Mouse (Mus musculus): ENCODE data around the gene Elk4.

The Elk4 gene

GRCm38 (mm10) chr1:132022107-132022506 is 14.7 kb downstream of the Elk4 start:
- no peak for DNase-seq

- DNase-seq: peak; percentile 25 to 51
These were observed 19.7 kb downstream of the Elk4 start for GRCm38 (mm10) chr1:132026925-132027646.

- DNase-seq: no peak
These were observed 20.6 kb downstream of the Elk4 start for GRCm38 (mm10) chr1:132027978-132028377.

DNA sequence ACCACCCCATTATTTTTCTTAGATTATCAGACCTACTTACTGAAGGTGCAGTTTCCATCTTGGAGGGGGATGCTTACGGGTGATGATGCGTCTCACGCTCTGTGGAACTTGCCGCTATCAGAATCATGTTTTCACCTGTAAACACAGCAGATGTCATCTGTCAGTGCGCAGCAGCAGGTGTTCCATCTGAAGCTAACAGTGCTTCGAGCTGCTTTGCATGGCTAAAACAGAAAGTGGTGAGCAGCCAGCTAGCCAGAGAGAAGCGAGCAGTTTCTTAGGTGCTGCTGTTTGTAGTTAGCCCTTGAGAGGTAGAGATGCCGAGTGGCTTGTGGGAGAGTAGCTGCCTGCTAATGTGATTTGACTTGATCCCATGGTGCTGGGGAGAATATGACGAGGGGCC is 21.0 kb downstream of the Elk4 start:
- DNase-seq: no peak

DNA sequence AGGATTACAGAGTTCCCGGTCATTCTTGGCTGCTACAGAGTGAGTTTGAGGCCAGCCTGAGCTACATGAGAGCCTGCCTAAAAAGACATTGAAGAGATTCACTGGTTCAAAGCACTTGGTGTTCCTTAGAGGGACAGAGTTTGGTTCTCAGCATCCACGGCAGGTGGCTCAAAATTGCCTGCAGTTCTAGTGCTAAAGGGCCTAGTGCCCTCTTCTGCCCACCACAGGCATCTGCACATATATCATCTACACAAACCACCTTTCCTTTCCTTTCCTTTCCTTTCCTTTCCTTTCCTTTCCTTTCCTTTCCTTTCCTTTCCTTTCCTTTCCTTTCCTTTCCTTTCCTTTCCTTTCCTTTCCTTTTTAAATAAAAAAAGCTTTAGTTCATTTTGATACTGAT is 23.2 kb downstream of the Elk4 start:
- peak in 1 of 2 experiments; percentile 34 for DNase-seq

DNA sequence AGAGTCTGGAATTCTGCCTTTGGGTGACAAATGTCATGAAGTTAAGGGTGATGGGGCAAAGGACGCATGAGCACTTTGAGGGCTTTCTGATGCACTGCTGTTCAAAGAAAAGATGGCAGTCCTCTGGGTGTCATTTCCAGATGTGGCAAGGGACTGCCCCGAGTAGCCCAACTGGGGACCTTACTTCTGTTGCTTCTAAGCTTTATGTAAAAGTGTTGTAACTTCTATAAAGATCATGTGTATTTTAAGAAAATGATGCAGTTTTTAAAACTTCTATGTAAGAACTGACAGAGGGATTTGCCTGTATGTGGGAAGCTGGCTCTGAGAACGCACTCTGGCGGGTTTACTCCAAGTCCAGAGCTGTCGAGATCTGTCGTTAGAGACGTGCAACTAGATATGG is 24.8 kb downstream of the Elk4 start:
- no peak for DNase-seq

- peak in 1 of 2 experiments; percentile 33 for DNase-seq
These were observed 30.3 kb downstream of the Elk4 start for GRCm38 (mm10) chr1:132037746-132038145.

DNA sequence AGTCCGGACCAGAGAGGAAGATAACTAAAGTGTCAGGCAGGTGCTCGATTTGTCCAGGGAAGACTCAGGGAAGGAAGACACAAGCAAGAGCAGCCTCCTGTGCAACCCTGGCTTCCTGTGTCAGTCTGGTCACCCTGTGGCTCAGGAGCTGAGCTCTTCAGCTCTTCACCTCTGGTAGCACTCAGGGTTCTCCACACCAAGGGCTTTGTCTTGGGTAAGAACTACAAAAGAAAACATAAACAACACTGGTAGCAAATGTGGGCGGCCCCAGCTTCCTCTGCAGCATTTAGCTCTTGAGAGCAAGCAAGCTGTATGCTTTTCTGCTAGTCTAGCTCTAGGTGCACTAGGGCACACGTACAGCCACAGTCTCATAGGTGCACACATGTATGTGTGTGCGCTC is 31.3 kb downstream of the Elk4 start:
- DNase-seq: no peak

DNA sequence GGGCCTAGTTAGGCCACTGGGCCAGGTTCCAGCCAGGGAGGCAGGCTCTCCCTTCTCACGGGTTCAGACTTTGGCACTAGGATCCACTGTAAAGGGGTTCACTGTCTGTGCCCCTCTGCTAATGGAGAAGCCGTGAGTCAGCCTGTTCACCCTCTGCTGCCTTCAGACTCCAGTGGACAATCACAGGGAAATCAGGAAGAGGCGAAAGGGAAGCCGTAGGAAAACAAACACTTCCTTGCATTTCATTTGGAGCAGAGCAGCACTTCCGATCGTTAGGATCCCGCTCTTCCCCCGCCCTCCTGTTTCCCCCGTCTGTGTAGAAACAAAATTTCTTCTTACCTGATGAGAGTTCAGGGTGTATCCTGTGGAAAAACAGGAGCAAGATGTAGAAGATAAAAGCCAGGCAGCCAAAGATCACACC is 32.8 kb downstream of the Elk4 start:
- DNase-seq: no peak

- DNase-seq: no peak
These were observed 36.4 kb downstream of the Elk4 start for GRCm38 (mm10) chr1:132043759-132044158.

DNA sequence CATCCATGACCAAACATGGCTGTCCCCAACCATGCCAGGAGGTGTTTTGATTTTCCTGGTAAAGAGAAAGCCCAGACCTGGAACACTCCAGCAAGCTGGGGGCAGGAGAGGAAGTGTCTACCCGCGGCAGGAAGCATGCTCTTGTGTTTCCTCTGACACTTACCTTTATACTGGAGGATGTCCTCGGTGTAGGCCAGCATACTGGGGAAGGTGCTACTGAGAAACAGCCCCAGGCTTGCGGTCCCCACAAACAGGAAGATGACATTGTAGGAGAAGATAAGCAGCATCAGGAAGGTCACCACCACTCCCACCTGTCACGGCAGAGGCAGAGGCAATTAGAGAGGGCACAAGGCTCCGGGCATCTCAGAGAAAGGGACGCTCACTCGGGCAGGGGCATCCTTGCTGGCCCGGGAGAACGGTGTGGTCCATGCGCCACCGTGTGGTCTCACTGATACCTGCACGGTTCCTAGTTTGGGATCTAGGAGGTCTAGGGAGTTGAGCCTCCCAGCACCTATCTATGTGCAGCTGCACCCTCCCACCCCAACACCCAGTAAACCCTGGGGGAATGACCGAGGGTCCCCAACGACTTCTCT is 38.8 kb downstream of the Elk4 start:
- peak; percentile 77 to 84 for DNase-seq

- peak; percentile 59 to 72 for DNase-seq
These were observed 44.3 kb downstream of the Elk4 start for GRCm38 (mm10) chr1:132051746-132052145.

DNA sequence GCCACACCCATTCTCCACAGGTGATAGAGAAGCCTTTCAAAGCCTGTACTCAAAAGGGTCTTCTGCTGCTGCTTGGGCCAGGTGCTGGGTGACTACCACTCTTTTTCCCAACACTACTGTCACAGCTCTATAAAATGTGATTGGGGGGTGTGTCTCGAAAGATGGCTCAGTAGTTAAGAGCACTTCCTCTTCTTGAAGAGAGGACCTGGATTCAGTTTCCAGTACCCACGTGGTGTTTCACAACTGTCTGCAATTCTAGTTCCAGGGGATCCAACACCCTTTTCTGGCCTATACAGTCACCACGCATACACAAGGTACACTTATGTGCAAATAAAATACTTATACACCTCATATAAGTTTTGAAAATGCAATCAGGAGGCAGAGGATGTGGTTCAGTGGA is 47.0 kb downstream of the Elk4 start:
- DNase-seq: no peak

- no peak for DNase-seq
These were observed 47.8 kb downstream of the Elk4 start for GRCm38 (mm10) chr1:132055054-132055664.

DNA sequence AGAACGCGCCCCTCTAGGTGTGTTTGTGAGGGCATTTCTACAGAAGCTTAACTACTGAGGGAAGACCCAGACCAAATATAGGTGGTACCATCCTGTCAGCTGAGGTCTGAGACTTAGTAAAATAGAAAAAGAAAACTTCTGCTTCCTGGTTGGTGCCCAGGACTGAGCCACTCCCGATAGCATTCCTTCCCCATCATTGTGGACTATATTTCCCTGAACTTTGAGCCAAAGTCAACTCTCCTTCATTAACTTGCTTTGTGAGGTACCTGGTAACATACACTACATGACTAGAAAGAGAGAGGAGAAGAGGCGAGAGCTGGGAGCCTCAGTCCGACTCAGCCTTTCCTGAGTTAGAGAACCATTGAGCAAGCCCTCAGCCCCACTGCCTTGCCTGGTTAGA is 51.2 kb downstream of the Elk4 start:
- DNase-seq: no peak

DNA sequence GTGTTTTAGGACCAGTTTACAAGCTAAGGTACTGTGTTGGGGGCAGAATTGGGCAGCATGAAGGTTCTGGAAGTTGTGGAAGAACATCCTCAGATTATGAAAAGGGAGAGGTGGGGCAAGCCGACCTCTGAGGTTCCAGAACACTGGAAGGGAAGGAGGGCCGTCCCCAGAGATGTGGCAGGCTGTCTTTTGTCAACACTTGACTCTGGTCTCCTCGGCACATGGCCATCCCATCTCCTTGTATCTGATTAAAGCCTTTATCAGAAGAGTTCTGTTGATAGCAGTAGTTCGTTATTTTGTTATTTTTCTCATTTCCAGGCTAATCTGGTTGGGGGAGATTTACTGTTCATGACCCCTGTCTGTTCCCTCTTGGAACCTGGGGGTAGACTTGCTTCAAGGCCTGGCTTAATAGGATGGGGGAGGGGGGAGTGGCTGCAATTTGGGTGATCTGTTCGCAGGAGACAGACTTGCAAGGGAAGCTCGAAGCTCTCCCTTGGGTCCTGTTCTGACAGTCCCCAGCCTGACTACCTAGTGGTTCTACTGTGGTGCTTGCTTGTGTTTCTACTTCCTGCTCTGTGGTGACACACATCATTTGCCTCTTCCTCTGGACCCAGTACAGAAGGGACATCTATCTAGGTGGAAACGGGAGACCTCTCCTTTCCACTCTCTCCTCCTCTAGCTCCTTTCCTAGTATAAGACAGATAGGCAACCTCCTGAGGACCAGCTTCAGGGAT is 52.8 kb downstream of the Elk4 start:
- no peak for DNase-seq

GRCm38 (mm10) chr1:132061750-132062541 is 54.5 kb downstream of the Elk4 start:
- no peak for DNase-seq

GRCm38 (mm10) chr1:132063096-132063495 is 55.7 kb downstream of the Elk4 start:
- no peak for DNase-seq

DNA sequence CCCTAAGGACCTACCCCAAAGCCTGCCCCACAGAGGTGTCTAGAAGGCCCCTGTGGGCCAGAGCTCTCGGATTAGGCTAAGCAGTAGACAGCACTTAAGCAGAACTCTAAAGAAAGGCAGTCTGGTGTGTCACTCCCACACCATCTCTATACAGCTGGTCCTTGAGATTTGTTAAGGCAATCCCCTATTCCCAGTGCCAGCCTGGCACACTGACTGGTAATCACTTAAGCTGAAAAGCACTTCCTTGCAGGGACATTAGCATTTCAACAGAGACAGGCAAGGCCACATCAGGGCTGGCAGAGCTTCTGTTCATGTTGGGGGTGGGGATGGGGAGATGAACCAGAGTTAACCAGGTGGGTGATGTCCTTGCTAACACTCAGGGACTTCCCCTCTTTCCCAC is 57.6 kb downstream of the Elk4 start:
- DNase-seq: no peak

DNA sequence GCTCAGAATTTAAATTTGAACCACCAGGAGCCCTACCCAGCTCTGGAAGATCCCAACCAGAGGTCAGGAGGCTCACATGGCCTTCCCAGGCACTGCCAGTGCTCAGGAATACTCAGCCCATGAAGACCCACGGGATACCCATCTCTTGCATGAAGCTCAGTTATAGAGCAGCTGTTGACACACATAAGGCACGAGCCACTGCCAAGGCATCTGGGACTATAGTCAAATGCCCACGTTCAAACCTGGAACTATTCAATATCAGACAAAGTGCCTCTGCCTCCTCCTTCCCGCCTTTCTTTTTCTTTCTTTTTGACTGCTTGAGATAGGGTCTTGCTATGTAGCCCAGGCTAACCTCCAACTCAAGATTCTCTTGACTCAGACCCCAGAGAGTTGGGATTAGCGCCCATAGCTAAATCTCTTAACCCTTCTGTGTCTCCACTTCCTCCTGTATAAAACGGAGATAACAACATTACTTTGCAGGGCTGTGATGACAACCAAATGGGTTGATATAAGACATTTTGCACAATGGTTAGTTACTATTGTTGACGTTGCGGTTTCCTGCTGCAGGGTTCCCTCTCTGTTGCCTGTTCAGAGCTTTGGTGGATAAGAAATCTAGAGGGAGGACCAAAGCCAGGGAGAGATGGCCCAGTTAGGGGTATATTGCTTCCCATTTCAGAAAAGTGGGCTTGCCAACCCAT is 58.2 kb downstream of the Elk4 start:
- DNase-seq: no peak

DNA sequence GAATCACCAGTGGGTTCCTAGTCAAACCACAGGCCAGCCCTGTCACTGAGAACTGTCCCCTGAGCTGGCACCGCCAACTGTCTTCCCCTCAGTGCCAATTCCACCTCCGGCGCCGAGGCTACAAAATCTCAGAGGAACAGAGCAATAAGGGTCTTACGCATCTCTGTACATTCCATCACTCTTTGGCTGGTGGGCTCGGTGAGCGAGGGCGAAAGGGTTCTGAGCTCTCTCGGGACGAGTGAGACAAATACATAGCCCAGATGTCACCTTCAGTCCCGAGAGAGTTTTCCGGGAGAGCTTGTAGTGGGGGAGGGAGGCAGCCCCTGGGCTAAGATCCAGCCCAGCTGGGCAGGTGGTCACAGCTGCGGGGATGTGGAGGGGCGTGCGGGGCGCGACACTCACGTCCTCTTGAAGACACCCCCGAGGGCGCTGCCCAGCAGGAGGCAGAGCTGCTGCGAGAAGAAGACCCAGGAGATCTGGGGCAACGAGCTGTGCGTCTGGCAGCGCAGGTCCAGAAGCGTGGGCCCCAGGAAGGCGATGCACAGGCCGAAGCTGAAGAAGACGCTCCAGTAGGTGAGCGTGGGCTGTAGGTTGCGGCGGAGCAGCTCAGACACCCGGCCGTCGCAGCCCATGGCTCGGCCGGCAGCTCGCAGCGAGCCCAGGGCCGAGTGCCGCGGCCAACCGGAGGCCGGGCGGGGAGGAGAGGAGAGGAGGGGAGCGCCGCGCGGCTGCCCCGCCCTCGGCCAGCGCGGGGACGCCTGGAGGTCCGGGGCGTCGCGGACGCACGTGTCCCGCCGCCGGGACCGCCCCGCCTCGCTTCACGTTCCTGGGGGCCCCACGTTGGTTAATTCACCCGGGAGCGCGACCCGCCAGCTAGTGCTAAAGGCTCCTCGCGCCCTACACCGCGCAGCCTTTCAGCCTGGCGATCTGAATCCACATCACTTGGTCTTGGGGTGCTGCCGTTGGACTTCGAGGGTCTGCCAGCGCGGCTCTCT is 60.2 kb downstream of the Elk4 start, which contains the start of gene Mfsd4a:
Mfsd4a (minus strand) TSS at position 802 of the 995 bp plus-strand sequence.
- DNase-seq: peak; percentile 83 to 89

All from cerebellum, postnatal 25 days (tissue).